Mouse (Mus musculus): ENCODE measurements at regions not wholly inside any gene's neighbourhood (a gene's known extent, or its start where the extent isn't known, plus 50 kb on each side); places are given as distances from the start of the nearest gene placed in this dataset.

GRCm38 (mm10) chr19:30348924-30349323 is 116.2 kb downstream of the Mbl2 start:
- no peaks in the 10 kb centered on the region for H3K9me3 ChIP-seq
- ATAC-seq (ENCODE audit: low FRiP score, low read depth): no peak
- no peaks in the 10 kb centered on the region for H3K36me3 ChIP-seq
- no peaks in the 10 kb centered on the region for H3K27me3 ChIP-seq (replicated peaks)
- H3K9ac ChIP-seq: no peak overlapping the region
- no peaks in the 10 kb centered on the region for H3K4me1 ChIP-seq
- H3K4me2 ChIP-seq (replicated peaks): no peak overlapping the region
- 85% methylated on average over 6 of the region's 6 CpGs for WGBS
- H3K4me3 ChIP-seq: no peak overlapping the region
- no peak overlapping the region for H3K27ac ChIP-seq

- no peak for ATAC-seq (ENCODE audit: low FRiP score, low read depth)
- Histone ChIP-seq H3K36me3 (no peaks in the 10 kb centered on the region), H3K4me3 (no peak overlapping the region), H3K9me3 (no peaks in the 10 kb centered on the region), H3K9ac (no peak overlapping the region), H3K27me3 (replicated peaks) (no peaks in the 10 kb centered on the region), H3K27ac (no peak overlapping the region), H3K4me1 (no peaks in the 10 kb centered on the region), H3K4me2 (replicated peaks) (no peak overlapping the region)
- WGBS: 53% methylated on average over 4 of the region's 4 CpGs
These were observed 122.2 kb downstream of the Mbl2 start for GRCm38 (mm10) chr19:30354981-30355380.

- Histone ChIP-seq H3K4me1 (no peaks in the 10 kb centered on the region), H3K4me2 (replicated peaks) (no peak overlapping the region), H3K9me3 (no peaks in the 10 kb centered on the region), H3K27me3 (replicated peaks) (no peaks in the 10 kb centered on the region), H3K36me3 (no peaks in the 10 kb centered on the region), H3K9ac (no peak overlapping the region), H3K27ac (no peak overlapping the region), H3K4me3 (no peak overlapping the region)
- WGBS: 89% methylated on average over 6 of the region's 6 CpGs
- no peak for ATAC-seq (ENCODE audit: low FRiP score, low read depth)
These were observed 126.2 kb downstream of the Mbl2 start for GRCm38 (mm10) chr19:30358961-30359360.

- no peak for ATAC-seq (ENCODE audit: low FRiP score, low read depth)
- Histone ChIP-seq H3K27ac (no peak overlapping the region), H3K27me3 (replicated peaks) (no peaks in the 10 kb centered on the region), H3K9me3 (no peaks in the 10 kb centered on the region), H3K36me3 (no peaks in the 10 kb centered on the region), H3K4me2 (replicated peaks) (no peak overlapping the region), H3K4me1 (no peaks in the 10 kb centered on the region), H3K9ac (no peak overlapping the region), H3K4me3 (no peak overlapping the region)
- 74% methylated on average over 5 of the region's 5 CpGs for WGBS
These were observed 139.2 kb downstream of the Mbl2 start for GRCm38 (mm10) chr19:30371901-30372300.

GRCm38 (mm10) chr19:30379767-30380166 is 147.0 kb downstream of the Mbl2 start:
- H3K27me3 ChIP-seq (replicated peaks): no peaks in the 10 kb centered on the region
- no peak overlapping the region for H3K9ac ChIP-seq
- no peak overlapping the region for H3K4me2 ChIP-seq (replicated peaks)
- no peak overlapping the region for H3K27ac ChIP-seq
- H3K36me3 ChIP-seq: no peaks in the 10 kb centered on the region
- H3K4me3 ChIP-seq: no peak overlapping the region
- WGBS: 71% methylated on average over 6 of the region's 6 CpGs
- H3K9me3 ChIP-seq: no peaks in the 10 kb centered on the region
- H3K4me1 ChIP-seq: no peaks in the 10 kb centered on the region
- ATAC-seq (ENCODE audit: low FRiP score, low read depth): no peak

- Histone ChIP-seq H3K9ac (no peak overlapping the region), H3K27ac (no peak overlapping the region), H3K27me3 (replicated peaks) (no peaks in the 10 kb centered on the region), H3K36me3 (no peaks in the 10 kb centered on the region), H3K4me3 (no peak overlapping the region), H3K4me2 (replicated peaks) (no peak overlapping the region), H3K9me3 (no peaks in the 10 kb centered on the region), H3K4me1 (no peaks in the 10 kb centered on the region)
- 83% methylated on average over 6 of the region's 6 CpGs for WGBS
- no peak for ATAC-seq (ENCODE audit: low FRiP score, low read depth)
These were observed 147.9 kb downstream of the Mbl2 start for GRCm38 (mm10) chr19:30380515-30381206.

- Histone ChIP-seq H3K4me2 (replicated peaks) (no peak overlapping the region), H3K27me3 (replicated peaks) (no peaks in the 10 kb centered on the region), H3K36me3 (no peaks in the 10 kb centered on the region), H3K9ac (no peak overlapping the region), H3K4me3 (no peak overlapping the region), H3K4me1 (no peaks in the 10 kb centered on the region), H3K9me3 (no peaks in the 10 kb centered on the region), H3K27ac (no peak overlapping the region)
- ATAC-seq (ENCODE audit: low FRiP score, low read depth): no peak
- WGBS: 70% methylated on average over 5 of the region's 5 CpGs
These were observed 155.7 kb downstream of the Dkk1 start for GRCm38 (mm10) chr19:30393791-30394190.

- Histone ChIP-seq H3K4me1 (no peaks in the 10 kb centered on the region), H3K27me3 (replicated peaks) (no peaks in the 10 kb centered on the region), H3K9me3 (no peaks in the 10 kb centered on the region), H3K36me3 (no peaks in the 10 kb centered on the region), H3K9ac (no peak overlapping the region), H3K4me2 (replicated peaks) (no peak overlapping the region), H3K27ac (no peak overlapping the region), H3K4me3 (no peak overlapping the region)
- ATAC-seq (ENCODE audit: low FRiP score, low read depth): no peak
- 81% methylated on average over 6 of the region's 6 CpGs for WGBS
These were observed 142.5 kb downstream of the Dkk1 start for GRCm38 (mm10) chr19:30406943-30407342.

GRCm38 (mm10) chr19:30419556-30420280 is 129.7 kb downstream of the Dkk1 start:
- Histone ChIP-seq H3K4me3 (no peak overlapping the region), H3K9ac (no peak overlapping the region), H3K36me3 (no peaks in the 10 kb centered on the region), H3K27me3 (replicated peaks) (no peaks in the 10 kb centered on the region), H3K4me2 (replicated peaks) (peak overlapping the region; percentile 43), H3K4me1 (0 out of 2 replicates have a peak, but pooled peaks cover 6% of the 10 kb centered on the region), H3K9me3 (no peaks in the 10 kb centered on the region), H3K27ac (no peak overlapping the region)
- 10% methylated on average over 10 of the region's 10 CpGs for WGBS
- peak; percentile 97 for ATAC-seq (ENCODE audit: low FRiP score, low read depth)

- Histone ChIP-seq H3K4me1 (no peaks in the 10 kb centered on the region), H3K9me3 (no peaks in the 10 kb centered on the region), H3K27me3 (replicated peaks) (no peaks in the 10 kb centered on the region), H3K9ac (no peak overlapping the region), H3K4me3 (no peak overlapping the region), H3K36me3 (no peaks in the 10 kb centered on the region), H3K27ac (no peak overlapping the region), H3K4me2 (replicated peaks) (no peak overlapping the region)
- 87% methylated on average over 2 of the region's 2 CpGs for WGBS
- ATAC-seq (ENCODE audit: low FRiP score, low read depth): no peak
These were observed 123.8 kb downstream of the Dkk1 start for GRCm38 (mm10) chr19:30425627-30426026.

GRCm38 (mm10) chr19:30427484-30427883 is 122.0 kb downstream of the Dkk1 start:
- Histone ChIP-seq H3K4me3 (no peak overlapping the region), H3K9me3 (no peaks in the 10 kb centered on the region), H3K9ac (no peak overlapping the region), H3K4me1 (no peaks in the 10 kb centered on the region), H3K36me3 (no peaks in the 10 kb centered on the region), H3K27ac (no peak overlapping the region), H3K4me2 (replicated peaks) (no peak overlapping the region), H3K27me3 (replicated peaks) (no peaks in the 10 kb centered on the region)
- 12% methylated on average over 2 of the region's 2 CpGs for WGBS
- ATAC-seq (ENCODE audit: low FRiP score, low read depth): 0 out of 2 replicates have a peak, but pooled peaks have one; percentile 53

- Histone ChIP-seq H3K36me3 (no peaks in the 10 kb centered on the region), H3K27ac (no peak overlapping the region), H3K27me3 (replicated peaks) (no peaks in the 10 kb centered on the region), H3K4me2 (replicated peaks) (no peak overlapping the region), H3K4me1 (no peaks in the 10 kb centered on the region; the same call in 1 of the 2 replicates), H3K9me3 (no peaks in the 10 kb centered on the region), H3K9ac (no peak overlapping the region), H3K4me3 (no peak overlapping the region)
- WGBS: 98% methylated on average over 1 of the region's 1 CpGs
- no peak for ATAC-seq (ENCODE audit: low FRiP score, low read depth)
These were observed 116.3 kb downstream of the Dkk1 start for GRCm38 (mm10) chr19:30433141-30433540.

Data from neural tube, embryonic 12.5 days (tissue).